Mouse (Mus musculus) spleen, adult 12 weeks (tissue): ENCODE measurements at regions not wholly inside any gene's neighbourhood (a gene's known extent, or its start where the extent isn't known, plus 50 kb on each side); places are given as distances from the start of the nearest gene placed in this dataset.

ENCODE experiments used
- DNase-seq: peaks from one replicate; pipeline ENCODE4 v3.0.0; 2022; ENCODE audit warnings: low spot score

DNA sequence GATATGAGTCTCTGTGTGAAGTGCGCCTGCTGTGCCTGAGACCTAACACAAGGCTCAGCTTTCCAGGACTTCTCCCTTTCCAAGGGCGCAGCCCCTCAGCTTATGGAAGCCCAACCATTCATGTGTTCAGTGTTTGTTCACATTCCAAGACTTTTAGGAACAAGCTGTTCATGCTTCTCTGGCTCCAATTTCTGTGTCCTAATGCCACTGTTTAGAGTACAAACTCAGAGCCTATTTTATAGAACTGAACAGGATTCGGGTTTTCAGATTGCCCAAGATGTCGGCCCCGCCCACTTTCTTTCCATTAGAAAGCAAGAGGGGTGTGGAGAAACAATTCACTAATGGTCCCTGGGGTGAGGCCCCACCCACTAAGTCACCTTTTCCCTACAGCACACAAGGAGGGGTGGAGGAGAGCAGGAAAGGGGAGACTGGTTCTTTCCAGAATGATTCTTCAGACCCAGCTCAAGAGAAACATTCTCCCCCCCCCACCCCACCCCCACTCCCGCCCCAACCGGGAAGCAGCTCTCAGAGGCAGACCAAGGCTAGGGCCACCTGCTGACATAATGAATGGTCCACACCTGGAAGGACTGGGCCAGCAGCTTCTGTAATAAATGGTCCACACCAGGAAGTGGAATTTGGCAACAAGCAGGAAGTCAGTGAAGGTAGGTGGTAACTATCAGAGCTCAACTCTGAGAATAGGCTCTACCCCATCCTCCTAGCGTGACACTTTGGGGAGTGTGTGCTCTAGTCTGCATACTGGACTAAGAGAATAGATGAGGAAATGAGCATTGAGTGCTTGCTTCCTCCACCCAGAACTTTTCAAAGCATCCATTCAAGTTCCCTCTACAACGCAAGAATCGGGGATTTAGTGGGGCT, 120.2 kb upstream of the Zfp648 start:
- DNase-seq = no peak

DNA sequence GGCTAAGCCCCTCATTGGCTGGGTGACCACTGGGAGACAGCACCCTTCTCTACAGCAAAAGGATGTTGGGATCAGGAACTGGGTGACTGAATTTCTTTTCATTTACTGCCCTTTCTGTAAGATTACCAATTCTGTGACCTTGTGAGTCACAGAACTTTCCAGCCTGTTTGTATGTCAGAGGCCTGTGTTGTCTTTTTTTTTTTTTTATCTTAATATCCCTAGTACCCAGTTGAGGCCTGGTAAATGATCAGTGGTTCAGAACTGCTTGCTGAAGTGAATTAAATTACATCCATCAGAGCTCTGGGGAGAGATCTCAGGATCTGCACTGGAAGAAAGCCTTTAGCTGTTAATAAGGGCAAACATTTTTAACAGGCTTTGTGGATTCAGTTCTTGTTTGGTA, 114.8 kb upstream of the Zfp648 start:
- DNase-seq = no peak

DNA sequence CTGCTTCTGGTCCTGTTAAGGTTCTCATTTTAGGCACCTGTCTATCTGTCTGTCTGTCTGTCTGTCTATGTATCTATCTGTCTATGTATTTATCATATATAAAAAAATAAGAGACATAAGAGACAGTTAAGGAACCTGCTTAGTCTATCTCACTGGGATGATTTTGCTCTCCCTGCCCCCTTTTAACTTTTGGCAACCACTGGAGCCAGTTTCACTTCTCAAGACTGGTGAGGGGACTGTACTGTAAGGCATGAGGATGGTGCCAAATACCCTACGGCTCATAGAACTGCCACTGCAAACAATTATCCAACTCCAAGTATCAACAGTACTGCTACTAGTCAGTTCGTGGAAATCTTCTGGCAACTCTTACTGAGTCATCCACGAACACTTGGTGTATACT, 111.2 kb upstream of the Zfp648 start:
- DNase-seq = no peak

DNA sequence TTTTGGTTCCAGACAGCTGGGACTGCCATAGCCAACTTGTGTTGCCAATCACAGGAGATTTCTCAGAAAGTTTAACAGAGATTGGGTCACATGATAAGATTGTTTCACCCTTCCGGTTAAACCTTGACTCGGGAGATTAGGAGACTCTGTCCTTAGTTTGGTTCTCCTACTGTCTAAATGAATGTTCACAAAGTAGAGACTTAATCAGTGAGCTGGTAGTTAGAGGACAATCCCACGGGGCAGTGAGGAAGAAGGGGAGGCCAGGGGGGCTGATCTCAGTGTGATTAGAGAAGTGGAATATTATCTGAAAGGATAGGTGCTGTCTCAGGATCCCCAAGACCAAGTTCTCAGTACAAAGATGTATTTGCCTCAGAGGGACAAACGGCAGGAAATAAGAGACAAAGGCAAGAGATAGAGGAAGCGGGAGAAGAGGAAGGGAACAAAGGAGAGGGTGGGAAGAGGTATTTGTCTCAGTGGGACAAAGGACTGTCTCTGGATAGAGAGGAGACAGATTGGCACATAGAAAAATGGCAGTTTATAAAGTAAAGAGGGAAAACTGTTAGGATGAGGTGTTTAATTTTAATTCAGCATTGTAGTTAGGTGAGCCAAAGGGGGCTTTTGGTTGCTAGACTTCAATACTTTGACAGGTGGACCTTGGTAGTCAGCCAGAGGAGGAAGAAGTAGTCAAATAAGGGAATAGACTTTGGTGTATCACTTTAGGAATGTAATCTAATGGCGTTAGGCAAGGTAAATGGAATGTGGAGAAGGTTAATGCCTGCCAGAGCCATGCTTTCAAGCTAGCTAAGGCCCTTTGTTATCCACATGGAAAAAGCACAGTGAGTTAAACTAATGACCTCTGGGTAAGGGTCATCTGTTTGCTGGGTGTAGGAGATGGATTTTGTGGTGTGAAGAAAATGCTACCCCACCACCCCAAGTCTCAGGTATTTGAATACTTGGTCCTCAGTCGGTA, 110.2 kb upstream of the Zfp648 start:
- no peak for DNase-seq

DNA sequence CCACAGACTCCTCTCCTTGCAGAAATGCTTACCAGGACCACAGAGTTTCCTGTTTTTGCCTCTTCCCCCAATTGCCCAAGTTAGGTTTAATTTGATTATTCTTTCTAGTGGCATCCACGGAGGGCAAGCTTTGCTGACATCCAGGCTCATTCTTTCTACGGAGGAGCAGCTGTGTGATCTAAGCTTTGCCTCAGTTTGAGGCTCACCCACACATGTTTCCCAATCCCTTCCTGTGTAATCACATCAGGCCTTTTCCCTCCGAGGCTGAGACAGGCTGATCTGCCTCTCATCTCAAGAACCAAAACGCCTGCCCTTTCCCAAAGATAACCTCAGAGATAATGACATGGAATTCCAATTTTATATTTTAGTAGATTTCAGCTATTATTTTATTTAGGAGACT, 107.4 kb upstream of the Zfp648 start:
- no peak for DNase-seq

DNA sequence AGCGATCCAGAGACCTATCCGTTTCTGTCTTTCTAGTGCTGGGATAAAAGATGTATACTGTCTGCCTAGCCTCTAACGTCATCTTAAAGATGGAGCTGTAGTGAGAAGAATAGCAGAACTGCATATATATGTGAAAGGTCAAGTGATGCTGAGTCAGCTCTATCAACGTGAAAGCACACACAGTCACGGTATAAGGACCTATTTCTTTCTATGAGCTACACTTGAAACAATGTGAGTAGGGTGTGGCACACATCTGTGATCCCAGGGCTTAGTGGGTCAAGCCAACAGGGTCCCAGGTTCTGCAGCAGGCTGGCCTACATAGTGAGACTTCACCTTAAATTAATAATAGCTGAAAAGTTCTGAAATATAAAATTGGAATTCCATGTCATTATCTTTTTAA, 106.6 kb upstream of the Zfp648 start:
- no peak for DNase-seq

DNA sequence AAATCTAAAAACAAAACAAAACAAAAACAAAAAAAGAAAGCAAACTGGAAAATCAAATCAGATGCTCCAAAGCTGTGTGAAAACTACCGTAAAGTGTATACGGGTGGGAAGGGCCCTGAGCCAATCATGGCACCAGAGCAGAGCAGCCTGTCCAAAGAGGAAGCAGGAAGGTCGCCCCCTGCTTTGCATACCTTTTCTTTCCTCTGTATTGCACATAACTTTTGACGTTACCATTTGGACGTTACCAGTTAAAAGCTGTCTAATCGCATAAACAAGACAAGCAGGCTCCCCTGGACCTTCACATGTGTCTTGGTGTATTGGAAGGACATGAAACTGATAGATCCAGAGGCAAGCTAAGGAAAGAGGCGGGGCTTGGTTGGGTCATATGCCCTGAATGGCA, 104.9 kb upstream of the Zfp648 start:
- no peak for DNase-seq

DNA sequence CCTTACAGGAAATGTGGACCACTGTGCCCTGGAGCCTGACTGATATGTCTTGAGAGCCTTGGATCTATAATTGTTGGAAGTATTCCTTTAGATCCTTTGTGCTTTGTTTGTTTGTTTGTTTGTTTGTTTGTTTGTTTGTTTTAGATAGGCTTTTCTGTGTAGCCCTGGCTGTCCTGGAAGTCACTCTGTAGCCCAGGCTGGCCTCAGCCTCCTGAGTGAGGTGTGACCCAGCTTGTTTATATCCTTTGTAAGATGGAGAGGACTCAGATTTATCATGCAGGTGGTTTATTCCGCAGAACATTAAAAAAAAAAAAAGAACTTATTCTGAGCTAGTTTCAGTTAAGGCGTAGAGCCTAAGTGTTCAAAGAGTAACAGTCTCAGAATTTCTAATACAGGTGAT, 104.1 kb upstream of the Zfp648 start:
- no peak for DNase-seq

DNA sequence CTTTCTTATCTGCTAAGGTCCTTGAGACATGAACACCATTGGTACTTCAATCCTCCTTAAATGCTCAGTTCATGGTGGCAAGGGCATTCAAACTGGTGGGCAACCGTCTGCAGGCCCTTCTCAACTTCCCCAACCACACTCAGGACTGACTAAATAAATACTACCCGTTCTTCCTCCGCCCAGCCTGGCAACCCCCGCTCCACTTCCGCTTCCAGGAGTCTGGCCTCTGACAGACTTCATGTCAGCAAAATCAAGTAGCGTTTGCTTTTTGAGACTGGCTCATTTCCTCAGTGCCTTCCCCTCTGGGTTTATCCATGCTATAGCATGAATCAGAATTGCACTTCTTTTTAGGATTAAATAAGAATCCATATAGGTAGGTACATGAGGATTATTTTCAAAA, 103.3 kb upstream of the Zfp648 start:
- no peak for DNase-seq

DNA sequence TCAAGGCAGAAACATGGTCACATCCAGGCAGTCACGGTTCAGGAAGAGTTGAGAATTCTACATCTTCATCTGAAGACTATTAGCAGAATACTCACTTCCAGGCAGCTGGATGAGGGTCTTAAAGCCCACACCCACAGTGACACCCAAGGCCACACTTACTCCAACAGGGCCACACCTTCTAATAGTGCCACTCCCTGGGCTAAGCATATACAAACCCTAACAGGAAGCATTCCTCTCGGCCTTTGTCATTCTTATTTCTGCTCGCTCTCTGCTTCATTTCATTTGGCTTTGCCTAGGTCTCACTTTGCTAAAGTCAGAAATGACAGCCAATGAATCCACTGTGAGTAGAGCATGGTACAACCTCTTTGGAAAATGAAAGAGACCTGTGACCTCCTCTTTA, 100.4 kb upstream of the Zfp648 start:
- no peak for DNase-seq

DNA sequence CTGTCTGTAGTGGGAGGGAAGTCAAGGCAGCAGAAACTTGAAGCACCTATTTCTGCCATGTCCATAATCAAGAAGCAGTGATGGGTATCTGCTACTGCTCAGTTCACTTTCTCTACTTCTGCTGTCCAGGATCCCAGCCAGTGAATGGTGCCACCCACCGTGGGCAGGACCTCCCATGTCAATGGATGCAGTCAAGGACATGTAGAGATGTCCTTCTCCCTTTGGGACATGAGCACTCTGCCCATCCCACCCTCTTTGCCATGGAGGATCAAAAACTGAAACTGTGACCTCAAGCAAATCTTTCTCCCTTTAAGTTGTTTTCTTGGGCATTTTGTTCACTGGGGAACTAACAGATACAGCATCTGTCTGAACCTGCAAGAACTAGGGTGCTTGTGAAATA, 99.6 kb upstream of the Zfp648 start:
- no peak for DNase-seq

DNA sequence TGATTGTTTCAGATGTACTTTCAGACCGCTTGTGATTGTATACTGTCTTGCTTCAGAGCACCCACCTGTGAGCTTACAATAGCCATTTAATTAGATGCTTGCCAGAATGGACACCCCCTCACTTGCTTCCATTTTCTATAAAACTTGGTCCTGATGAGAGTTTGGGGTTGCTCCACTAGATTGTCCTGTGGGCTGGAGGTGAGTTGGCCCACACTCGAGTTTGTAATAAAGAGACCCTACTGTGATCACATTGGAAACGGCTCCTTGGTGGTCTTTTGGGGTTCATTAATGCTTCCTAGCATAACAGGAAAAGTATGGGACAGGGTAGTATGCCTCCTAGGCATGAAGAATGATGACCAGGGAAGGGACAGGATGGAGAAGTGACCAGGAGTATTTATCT, 98.8 kb upstream of the Zfp648 start:
- no peak for DNase-seq

DNA sequence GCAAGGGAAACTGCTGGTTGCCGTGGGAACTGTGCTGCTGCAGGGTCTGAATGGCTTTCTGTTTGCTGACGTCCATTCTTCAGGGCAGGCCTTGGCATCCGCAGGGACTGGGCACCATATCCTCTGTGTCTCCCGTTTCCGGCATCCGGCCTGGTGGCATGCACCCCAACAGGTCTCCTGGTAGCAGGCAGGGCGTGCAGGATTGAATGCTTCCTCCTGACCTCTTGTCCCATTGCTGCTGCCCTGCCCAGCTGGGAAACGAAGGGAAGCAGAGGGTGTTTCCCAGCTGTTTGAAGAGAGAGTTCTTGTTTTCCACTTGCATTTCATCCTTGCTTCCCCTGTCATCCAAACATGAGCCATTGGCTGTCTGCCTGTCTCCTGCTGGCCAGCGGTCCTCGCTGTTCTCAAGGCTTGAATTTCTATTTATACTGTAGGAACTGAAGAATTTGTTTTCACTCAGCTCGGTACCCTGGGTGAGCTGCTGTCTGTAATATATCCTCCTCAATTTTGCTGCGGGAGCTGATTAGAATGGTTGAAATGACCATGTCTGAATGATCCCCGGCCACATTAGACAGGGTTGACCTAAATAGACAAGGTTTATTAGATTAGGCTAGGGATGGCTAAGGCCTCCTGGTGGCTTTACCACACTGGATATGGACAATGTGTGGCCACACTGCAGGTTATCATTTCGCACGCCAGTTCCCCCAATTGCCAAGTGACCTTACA, 98.0 kb upstream of the Zfp648 start:
- DNase-seq = no peak

DNA sequence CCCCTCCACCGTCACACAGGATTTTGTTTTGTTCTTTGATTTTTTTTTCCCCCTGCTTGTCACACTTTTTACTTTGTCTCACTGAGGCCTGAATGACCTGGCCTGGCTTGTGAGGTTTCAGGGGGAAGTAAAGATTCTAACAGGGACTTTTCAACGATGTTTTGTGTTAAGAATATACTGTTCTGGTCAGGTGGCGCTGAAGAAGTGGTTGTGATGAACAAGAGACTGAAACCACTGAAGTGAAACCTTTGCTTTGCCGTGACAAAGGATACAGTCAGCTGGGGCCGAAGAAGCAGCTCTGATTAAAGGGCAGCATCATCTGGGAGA, 97.4 kb upstream of the Zfp648 start:
- no peak for DNase-seq

DNA sequence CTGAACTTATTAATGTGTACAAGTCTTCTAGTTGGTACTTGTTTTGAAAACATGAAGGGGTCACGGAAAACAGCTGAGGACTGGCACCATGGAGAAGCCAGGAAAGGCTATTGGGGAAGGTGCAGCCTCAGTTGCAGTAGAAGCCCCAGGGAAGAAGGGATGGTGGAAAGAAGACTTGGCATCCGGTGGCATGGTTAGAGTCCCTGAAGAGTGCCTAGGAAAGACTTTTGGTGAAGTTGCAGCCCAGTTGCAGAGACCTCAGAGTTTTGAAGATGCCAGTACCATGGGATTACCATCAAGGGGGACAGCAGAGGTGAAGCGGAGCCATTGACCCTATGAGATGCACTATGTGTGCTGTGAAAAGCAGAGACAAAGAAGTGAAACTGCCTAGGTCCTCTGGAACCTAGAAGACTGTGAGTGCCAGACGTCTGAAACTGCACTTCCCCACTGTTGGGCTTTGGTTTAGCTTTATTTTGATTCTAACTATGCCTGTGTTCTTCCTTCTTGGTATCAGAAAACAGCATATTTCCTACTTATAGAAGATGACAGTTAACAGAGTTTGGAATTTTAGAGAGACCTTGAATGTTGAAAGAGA, 96.9 kb upstream of the Zfp648 start:
- no peak for DNase-seq

DNA sequence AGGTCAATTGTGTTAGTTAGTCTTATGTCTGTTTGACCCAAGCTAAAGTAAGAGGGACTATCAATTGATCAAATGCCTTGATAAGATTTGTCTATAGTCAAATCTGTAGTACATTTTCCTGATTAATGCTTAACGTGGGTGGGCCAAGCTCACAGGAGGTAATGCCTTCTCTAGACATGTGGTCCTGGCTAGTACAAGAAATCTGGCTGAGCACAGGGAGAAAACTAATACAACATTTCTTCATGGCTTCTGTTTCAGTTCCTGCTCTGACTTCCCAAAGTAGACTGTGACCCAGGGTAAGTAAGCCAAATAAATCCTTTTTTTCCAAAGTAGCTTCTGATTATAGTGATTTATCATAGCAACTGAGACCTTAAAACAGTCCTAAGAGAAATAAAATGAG, 96.2 kb upstream of the Zfp648 start:
- DNase-seq = no peak

DNA sequence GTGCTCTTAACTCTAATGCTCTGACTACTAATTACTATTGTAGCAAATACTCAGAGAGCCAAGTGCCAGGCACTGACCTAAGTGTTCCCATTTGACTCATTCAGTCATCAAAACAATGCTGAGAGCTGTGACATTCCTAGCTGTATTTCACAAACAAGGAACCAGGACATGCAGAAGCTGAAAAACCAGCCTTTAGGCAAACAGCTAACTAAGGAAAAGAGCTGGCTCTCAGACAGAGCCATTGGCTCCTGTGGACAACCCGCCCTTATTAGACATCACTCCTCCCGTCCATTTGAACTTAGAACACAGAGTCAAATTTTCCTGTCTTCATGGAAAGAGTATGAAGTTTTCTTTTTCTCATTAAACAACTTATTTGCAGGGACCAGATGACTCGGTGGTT, 88.5 kb upstream of the Zfp648 start:
- DNase-seq = no peak

DNA sequence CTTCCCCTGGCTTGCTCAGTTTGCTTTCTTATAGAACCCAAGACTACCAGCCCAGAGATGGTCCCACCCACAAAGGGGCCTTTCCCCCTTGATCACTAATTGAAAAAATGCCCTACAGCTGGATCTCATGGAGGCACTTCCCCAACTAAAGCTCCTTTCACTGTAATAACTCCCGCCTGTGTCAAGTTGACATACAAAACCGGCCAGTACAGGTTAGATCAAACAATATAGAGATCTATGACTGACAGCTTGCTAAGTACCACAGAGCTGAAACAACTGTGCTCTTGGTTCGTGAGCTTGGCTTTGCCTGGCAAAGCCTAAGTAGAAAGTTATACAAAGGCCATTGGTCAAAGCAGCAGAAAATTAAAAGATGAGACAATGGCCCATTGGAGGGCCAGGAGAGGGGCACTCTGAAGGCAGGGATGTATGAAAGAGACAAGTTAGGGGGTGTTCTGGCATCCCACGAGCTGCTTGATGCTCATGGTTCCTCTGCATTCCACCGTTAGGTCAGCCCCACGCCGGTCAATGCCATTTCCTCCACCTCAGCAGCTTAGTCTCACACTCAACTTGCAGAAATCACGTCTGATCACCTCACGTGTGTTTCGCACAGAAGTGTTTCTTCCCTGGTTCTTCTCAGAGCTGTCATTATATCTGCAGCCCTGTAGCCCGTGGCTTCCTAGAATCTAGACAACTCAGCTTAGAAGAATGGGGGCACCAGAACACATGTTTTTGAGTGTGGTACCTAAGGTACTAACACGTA, 87.5 kb upstream of the Zfp648 start:
- DNase-seq = no peak

DNA sequence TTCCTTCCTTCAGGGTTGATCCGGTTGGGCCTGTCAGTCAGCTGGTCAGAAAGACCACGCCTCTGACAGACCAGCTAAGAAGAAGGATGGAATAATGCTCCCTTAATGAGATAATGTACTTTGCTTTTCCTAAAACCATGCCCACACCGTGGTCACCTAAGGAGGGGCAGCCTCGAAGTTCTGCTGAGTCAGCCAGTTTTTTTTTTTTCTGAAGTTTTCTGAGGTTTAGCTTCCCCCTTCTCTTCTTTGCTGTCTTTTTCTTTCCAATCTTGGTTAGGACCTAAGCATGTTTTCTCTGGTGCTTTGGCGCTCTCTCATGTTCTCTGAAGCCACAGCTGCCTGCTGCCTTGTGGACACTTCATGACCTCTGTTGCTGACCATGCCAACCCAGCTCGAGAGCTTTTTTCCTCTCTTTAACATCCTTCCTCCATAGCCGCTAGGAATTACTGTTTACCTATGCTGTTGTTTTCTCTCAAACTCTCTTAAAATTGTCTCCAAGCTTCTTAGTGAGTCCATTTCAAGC, 84.7 kb upstream of the Zfp648 start:
- no peak for DNase-seq

DNA sequence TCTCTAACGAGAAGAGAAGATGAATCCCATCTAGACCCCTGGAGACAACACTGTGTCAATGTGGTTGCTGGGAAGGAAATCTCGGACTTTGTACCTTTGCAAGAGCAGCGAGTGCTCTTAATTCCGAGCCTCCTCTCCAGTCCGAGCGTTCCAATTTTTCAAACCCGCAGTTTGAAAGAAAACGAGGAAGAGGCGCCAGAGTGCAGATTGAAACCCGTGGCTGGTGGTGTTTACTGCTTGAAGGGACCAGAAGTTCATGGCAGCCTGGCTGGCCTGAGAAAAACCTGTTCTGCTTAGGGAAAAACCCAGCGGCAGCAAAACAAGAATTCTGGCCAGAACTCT, 83.7 kb upstream of the Zfp648 start:
- DNase-seq = no peak

DNA sequence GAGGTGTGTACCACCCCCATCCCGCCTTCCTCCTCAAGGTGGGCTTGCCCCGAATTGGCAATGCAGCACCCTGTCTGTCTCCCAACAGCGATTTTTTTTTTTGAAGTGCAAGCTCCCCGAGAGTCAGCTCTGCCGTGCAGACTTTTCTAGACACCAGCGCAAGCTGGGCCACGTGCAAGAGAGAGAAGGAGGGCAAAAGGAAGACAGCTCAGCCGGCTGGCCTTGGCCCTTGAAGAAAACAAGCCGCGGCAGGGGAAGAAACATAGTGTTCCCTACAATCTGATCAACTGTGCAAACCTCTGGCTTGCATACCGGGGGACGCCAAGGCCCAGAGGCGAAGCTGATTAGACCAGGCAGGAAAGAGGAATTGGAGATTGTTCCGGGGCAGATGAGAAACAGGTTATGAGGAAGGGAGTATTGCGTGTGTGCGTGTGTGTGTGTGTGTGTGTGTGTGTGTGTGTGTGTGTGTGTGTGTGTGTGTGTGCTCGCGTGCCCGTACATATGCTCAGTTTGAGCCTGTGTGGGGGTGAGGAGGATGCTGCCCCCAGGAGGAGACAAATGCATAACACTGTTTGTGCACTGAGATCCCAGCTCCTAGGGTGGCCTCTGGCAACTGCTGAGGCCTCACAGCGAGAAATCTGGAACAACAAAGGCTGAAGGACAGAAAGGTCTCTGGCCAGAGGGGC, 83.2 kb upstream of the Zfp648 start:
- peak; percentile 6 for DNase-seq
